Mouse (Mus musculus): Measurements from ENCODE around the gene St6galnac6.

GRCm38 (mm10) chr2:32639632-32640031 lies 40.1 kb downstream of the St6galnac6 start:
- TF ChIP-seq POLR2A (IDR thresholded peaks at IDR 0.05; ENCODE audit: extremely low read depth, insufficient read depth, low read length) (no peak), CTCF (IDR thresholded peaks at IDR 0.05; ENCODE audit: low read depth, low read length) (no peak)

Measured in liver, adult 2 months (tissue).